Mouse (Mus musculus) erythroblast, embryonic 14.5 days (primary cell): ENCODE data around the gene Hectd4.

Source experiments
- GATA1 ChIP-seq: IDR thresholded peaks from 2 replicates; pipeline ENCODE4 v1.6.1; 2012; ENCODE audit warnings: low read length, inconsistent platforms, mixed read lengths
- TAL1 ChIP-seq: IDR thresholded peaks from 3 replicates; pipeline ENCODE4 v1.6.1; 2012; ENCODE audit warnings: low read length, inconsistent platforms, mixed read lengths

- 0 out of 3 replicates have a peak, but pooled peaks have one; percentile 23 for TF ChIP-seq TAL1
- TF ChIP-seq GATA1 = peak; percentile 36; the same call in 1 of the 2 replicates
Observed at GRCm38 (mm10) chr5:121244365-121244731, 24.3 kb downstream of the Hectd4 start.
